Mouse (Mus musculus): ENCODE results near the gene March4. TPM values are rescaled to one million over a fixed set of nuclear protein-coding genes. Genes with fewer than 3 reads are reported as not detected.

The March4 gene
- polyA plus RNA-seq, 1 experiment, result 0.05 TPM

- DNase-seq, result no peak
- WGBS, result 78% methylated on average over 7 of the region's 7 CpGs
- Histone ChIP-seq H3K36me3 (ENCODE audit: control insufficient read depth, insufficient read depth, low read length) (no peaks in the 10 kb centered on the region), H3K4me1 (ENCODE audit: control insufficient read depth, insufficient read depth, low read length) (no peaks in the 10 kb centered on the region), H3K27me3 (replicated peaks; ENCODE audit: control insufficient read depth, insufficient read depth, low read length) (no peaks in the 10 kb centered on the region), H3K27ac (ENCODE audit: insufficient read depth, low read depth, low read length) (no peak overlapping the region), H3K4me3 (ENCODE audit: insufficient read depth, low read depth, low read length) (no peak overlapping the region)
- TF ChIP-seq CTCF (conservative IDR thresholded peaks at IDR 0.05; ENCODE audit: insufficient read depth, insufficient read length, low read depth, low read length) (no peak), POLR2A (IDR thresholded peaks at IDR 0.05; ENCODE audit: low read depth, low read length) (no peak)
These were observed 107.5 kb downstream of the March4 start for GRCm38 (mm10) chr1:72429107-72429807.

GRCm38 (mm10) chr1:72428526-72428925 lies 108.2 kb downstream of the March4 start:
- no peak for DNase-seq
- WGBS, result 76% methylated on average over 8 of the region's 8 CpGs
- no peaks in the 10 kb centered on the region for H3K36me3 ChIP-seq (ENCODE audit: control insufficient read depth, insufficient read depth, low read length)
- no peaks in the 10 kb centered on the region for H3K27me3 ChIP-seq (replicated peaks; ENCODE audit: control insufficient read depth, insufficient read depth, low read length)
- no peaks in the 10 kb centered on the region for H3K4me1 ChIP-seq (ENCODE audit: control insufficient read depth, insufficient read depth, low read length)
- H3K27ac ChIP-seq (ENCODE audit: insufficient read depth, low read depth, low read length), result no peak overlapping the region
- TF ChIP-seq POLR2A (IDR thresholded peaks at IDR 0.05; ENCODE audit: low read depth, low read length), result no peak
- no peak overlapping the region for H3K4me3 ChIP-seq (ENCODE audit: insufficient read depth, low read depth, low read length)

GRCm38 (mm10) chr1:72426456-72426855 lies 110.3 kb downstream of the March4 start:
- Histone ChIP-seq H3K27me3 (replicated peaks; ENCODE audit: control insufficient read depth, insufficient read depth, low read length) (no peaks in the 10 kb centered on the region), H3K36me3 (ENCODE audit: control insufficient read depth, insufficient read depth, low read length) (no peaks in the 10 kb centered on the region), H3K27ac (ENCODE audit: insufficient read depth, low read depth, low read length) (no peak overlapping the region), H3K4me1 (ENCODE audit: control insufficient read depth, insufficient read depth, low read length) (no peaks in the 10 kb centered on the region), H3K4me3 (ENCODE audit: insufficient read depth, low read depth, low read length) (no peak overlapping the region)
- no peak for DNase-seq
- TF ChIP-seq POLR2A (IDR thresholded peaks at IDR 0.05; ENCODE audit: low read depth, low read length), result no peak
- 73% methylated on average over 4 of the region's 4 CpGs for WGBS

- H3K36me3 ChIP-seq (ENCODE audit: control insufficient read depth, insufficient read depth, low read length), result no peaks in the 10 kb centered on the region
- H3K4me3 ChIP-seq (ENCODE audit: insufficient read depth, low read depth, low read length), result no peak overlapping the region
- no peaks in the 10 kb centered on the region for H3K27me3 ChIP-seq (replicated peaks; ENCODE audit: control insufficient read depth, insufficient read depth, low read length)
- TF ChIP-seq POLR2A (IDR thresholded peaks at IDR 0.05; ENCODE audit: low read depth, low read length) (no peak), CTCF (conservative IDR thresholded peaks at IDR 0.05; ENCODE audit: insufficient read depth, insufficient read length, low read depth, low read length) (no peak)
- 0 out of 2 replicates have a peak, but pooled peaks cover 3% of the 10 kb centered on the region for H3K4me1 ChIP-seq (ENCODE audit: control insufficient read depth, insufficient read depth, low read length)
- 92% methylated on average over 4 of the region's 4 CpGs for WGBS
- H3K27ac ChIP-seq (ENCODE audit: insufficient read depth, low read depth, low read length), result no peak overlapping the region
- no peak for DNase-seq
These were observed 114.6 kb downstream of the March4 start for GRCm38 (mm10) chr1:72422121-72422520.

GRCm38 (mm10) chr1:72420220-72420619 lies 116.5 kb downstream of the March4 start:
- no peak overlapping the region for H3K27ac ChIP-seq (ENCODE audit: insufficient read depth, low read depth, low read length)
- no peak overlapping the region for H3K4me3 ChIP-seq (ENCODE audit: insufficient read depth, low read depth, low read length)
- H3K4me1 ChIP-seq (ENCODE audit: control insufficient read depth, insufficient read depth, low read length), result 0 out of 2 replicates have a peak, but pooled peaks cover 3% of the 10 kb centered on the region
- H3K27me3 ChIP-seq (replicated peaks; ENCODE audit: control insufficient read depth, insufficient read depth, low read length), result no peaks in the 10 kb centered on the region
- TF ChIP-seq CTCF (conservative IDR thresholded peaks at IDR 0.05; ENCODE audit: insufficient read depth, insufficient read length, low read depth, low read length) (no peak), POLR2A (IDR thresholded peaks at IDR 0.05; ENCODE audit: low read depth, low read length) (no peak)
- no peaks in the 10 kb centered on the region for H3K36me3 ChIP-seq (ENCODE audit: control insufficient read depth, insufficient read depth, low read length)
- DNase-seq, result no peak
- 51% methylated on average over 2 of the region's 2 CpGs for WGBS

- WGBS, result 77% methylated on average over 8 of the region's 8 CpGs
- Histone ChIP-seq H3K4me3 (ENCODE audit: insufficient read depth, low read depth, low read length) (no peak overlapping the region), H3K27me3 (replicated peaks; ENCODE audit: control insufficient read depth, insufficient read depth, low read length) (no peaks in the 10 kb centered on the region), H3K4me1 (ENCODE audit: control insufficient read depth, insufficient read depth, low read length) (0 out of 2 replicates have a peak, but pooled peaks cover 3% of the 10 kb centered on the region), H3K27ac (ENCODE audit: insufficient read depth, low read depth, low read length) (no peak overlapping the region), H3K36me3 (ENCODE audit: control insufficient read depth, insufficient read depth, low read length) (no peaks in the 10 kb centered on the region)
- TF ChIP-seq CTCF (conservative IDR thresholded peaks at IDR 0.05; ENCODE audit: insufficient read depth, insufficient read length, low read depth, low read length), result no peak
- no peak for TF ChIP-seq POLR2A (IDR thresholded peaks at IDR 0.05; ENCODE audit: low read depth, low read length)
- no peak for DNase-seq
These were observed 117.7 kb downstream of the March4 start for GRCm38 (mm10) chr1:72418744-72419655.

- no peaks in the 10 kb centered on the region for H3K4me1 ChIP-seq (ENCODE audit: control insufficient read depth, insufficient read depth, low read length)
- no peaks in the 10 kb centered on the region for H3K27me3 ChIP-seq (replicated peaks; ENCODE audit: control insufficient read depth, insufficient read depth, low read length)
- H3K4me3 ChIP-seq (ENCODE audit: insufficient read depth, low read depth, low read length), result no peak overlapping the region
- no peak for DNase-seq
- no peaks in the 10 kb centered on the region for H3K36me3 ChIP-seq (ENCODE audit: control insufficient read depth, insufficient read depth, low read length)
- no peak overlapping the region for H3K27ac ChIP-seq (ENCODE audit: insufficient read depth, low read depth, low read length)
- no peak for TF ChIP-seq CTCF (conservative IDR thresholded peaks at IDR 0.05; ENCODE audit: insufficient read depth, insufficient read length, low read depth, low read length)
- no peak for TF ChIP-seq POLR2A (IDR thresholded peaks at IDR 0.05; ENCODE audit: low read depth, low read length)
- 63% methylated on average over 8 of the region's 8 CpGs for WGBS
These were observed 122.0 kb downstream of the March4 start for GRCm38 (mm10) chr1:72414561-72415253.
